Mouse (Mus musculus) left cerebral cortex, adult 2 months (tissue): ENCODE measurements around the gene Inpp5a. TPM values are rescaled to one million over a fixed set of nuclear protein-coding genes. Genes with fewer than 3 reads are reported as not detected.

ENCODE experiments used
- DNase-seq, 2 experiments: peaks; one replicate each; pipeline ENCODE4 v3.0.0; 2021 to 2022; ENCODE audit warnings: low spot score in 2 of 2, mixed read lengths in 1 of 2; ENCODE audit errors: extremely low spot score in 1 of 2
- H3K27ac ChIP-seq: fragments of 200-600 bp; 2 replicates; pipeline ENCODE4 v1.8.1; 2022
- H3K4me3 ChIP-seq: fragments of 200-600 bp; 2 replicates; pipeline ENCODE4 v1.8.1; 2022
- CTCF ChIP-seq: fragments of 200-600 bp; IDR thresholded peaks from 2 replicates; pipeline ENCODE4 v1.8.1; 2022; ENCODE audit warnings: antibody characterized with exemption, mild to moderate bottlenecking, moderate library complexity
- intact Hi-C: fragments of 180-260 bp; cut with DNase I; formaldehyde crosslinking; loops from one replicate; pipeline ENCODE4 v1.15.1; 2025
- total RNA-seq, 2 experiments: library from RNA; stranded (reverse); gene quantifications; 2 replicates each; pipeline ENCODE4 v1.2.3; 2021

The Inpp5a gene
- total RNA-seq, 2 experiments from 2014 or later, result 56.6 to 58.5 TPM

DNA sequence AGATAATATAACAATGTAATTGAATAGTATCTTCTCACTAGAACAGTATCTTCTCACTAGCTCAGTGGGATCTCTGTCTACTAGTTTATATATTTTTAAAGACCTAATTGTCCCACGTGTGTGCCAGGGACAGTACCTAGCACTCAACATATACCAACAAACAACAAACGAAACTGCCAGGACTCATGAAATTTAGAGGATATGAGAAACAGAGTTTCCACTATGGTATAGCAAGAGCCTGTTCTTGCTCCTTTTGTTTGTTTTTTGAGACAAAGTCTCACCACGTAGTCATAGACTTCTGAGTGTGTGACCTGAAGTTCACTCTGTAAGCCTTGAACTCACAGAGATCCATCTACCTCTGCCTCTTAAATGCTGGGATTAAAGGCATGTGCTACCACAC lies 10.6 kb upstream of the Inpp5a start:
- TF ChIP-seq CTCF, result no peak
- Histone ChIP-seq H3K4me3 (no peak overlapping the region), H3K27ac (no peak overlapping the region)
- no peak for DNase-seq
- intact Hi-C loops, result no loop called here

DNA sequence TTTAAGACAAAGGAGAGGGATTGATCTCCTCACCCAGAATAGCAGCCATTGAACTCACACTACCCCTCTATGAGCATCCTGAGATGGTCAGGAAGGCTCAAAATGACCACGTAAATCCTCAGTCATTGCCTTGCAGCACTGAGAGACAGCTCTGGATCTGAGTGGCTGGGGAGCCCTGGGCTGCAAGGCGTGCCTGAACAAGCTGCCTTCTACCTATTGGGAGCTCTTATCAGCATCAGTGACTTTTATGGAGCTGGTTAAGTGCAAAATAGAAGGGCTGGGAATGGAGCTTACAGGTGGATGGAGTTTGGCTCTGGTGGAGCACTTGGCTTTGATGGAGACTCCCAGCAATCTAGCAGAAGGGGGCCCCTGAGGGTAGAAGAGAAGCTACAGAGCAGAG lies 9.2 kb upstream of the Inpp5a start:
- H3K4me3 ChIP-seq, result no peak overlapping the region
- TF ChIP-seq CTCF, result no peak
- intact Hi-C loops, result loop anchor here (10.0 kb wide), 1 partner anchor 535 kb away; the partner anchor contains the start of genes Mapk1ip1 and Ppp2r2d
- no peak overlapping the region for H3K27ac ChIP-seq
- no peak for DNase-seq

DNA sequence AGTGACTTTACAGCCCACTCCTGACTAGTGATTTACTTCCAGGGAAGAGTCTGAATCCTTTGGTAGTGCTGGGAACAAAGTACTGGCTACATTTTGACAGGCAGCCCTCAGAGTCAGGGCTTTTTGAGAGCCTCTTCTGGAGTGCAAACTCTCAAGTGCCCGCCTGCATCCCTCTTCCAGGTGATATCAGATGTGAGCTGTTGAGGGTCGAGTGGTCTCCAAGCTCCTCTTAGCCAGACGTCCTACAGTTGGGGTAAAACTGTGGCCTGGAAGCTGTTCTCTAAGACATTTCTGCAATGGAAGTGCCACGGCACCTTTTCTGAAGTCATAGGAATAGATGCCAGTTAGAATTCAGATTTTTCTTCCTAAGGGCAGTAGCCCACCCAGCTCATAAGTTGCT lies 8.7 kb upstream of the Inpp5a start:
- DNase-seq, result no peak
- H3K27ac ChIP-seq, result no peak overlapping the region
- TF ChIP-seq CTCF, result no peak
- no peak overlapping the region for H3K4me3 ChIP-seq
- intact Hi-C loops, result loop anchor here (10.0 kb wide), 1 partner anchor 535 kb away; the partner anchor contains the start of genes Mapk1ip1 and Ppp2r2d

DNA sequence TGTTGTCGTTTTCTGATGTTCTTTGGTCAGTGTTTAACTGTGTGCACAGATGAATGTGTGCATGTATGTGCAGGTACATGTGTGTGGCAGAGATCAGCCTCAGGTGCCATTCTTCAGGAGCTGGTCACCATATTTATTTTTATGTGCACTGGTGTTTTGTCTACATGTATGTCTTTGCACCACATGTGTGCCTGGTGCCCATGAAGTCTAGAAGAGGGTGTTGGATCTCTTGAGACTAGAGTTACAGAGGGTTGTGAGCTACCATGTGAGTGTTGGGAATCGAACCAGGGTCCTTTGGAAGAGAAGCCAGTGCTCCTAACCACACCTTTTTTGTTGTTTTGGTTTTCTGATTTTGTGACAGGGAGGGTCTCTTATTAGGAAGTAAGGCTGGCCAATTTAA lies 7.0 kb upstream of the Inpp5a start:
- no peak for TF ChIP-seq CTCF
- Histone ChIP-seq H3K4me3 (no peak overlapping the region), H3K27ac (no peak overlapping the region)
- intact Hi-C loops, result loop anchor here (10.0 kb wide), 1 partner anchor 537 kb away; the partner anchor contains the start of genes Mapk1ip1 and Ppp2r2d
- DNase-seq, result no peak

DNA sequence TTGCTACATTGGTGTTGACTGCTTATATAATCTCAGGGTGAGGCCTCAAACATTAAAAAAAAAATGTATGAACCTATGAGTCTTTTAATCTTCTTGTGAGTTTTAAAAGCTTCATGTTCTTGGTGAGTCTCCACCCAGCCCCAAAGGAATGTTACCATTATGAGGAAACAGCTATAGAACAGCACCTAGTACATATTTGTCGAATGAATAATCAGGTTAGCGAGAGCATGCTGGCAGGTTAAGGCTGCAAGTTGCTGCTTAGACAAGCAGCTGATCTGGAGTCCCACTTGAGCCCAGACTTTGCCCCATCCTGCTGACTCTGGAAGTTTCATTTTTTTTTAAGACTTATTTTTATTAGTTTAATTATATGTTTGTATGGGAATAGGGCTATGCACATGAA lies 6.1 kb upstream of the Inpp5a start:
- no peak for DNase-seq
- Histone ChIP-seq H3K27ac (no peak overlapping the region), H3K4me3 (no peak overlapping the region)
- TF ChIP-seq CTCF, result no peak
- intact Hi-C loops, result loop anchor here (10.0 kb wide), 1 partner anchor 538 kb away; the partner anchor contains the start of genes Mapk1ip1 and Ppp2r2d

DNA sequence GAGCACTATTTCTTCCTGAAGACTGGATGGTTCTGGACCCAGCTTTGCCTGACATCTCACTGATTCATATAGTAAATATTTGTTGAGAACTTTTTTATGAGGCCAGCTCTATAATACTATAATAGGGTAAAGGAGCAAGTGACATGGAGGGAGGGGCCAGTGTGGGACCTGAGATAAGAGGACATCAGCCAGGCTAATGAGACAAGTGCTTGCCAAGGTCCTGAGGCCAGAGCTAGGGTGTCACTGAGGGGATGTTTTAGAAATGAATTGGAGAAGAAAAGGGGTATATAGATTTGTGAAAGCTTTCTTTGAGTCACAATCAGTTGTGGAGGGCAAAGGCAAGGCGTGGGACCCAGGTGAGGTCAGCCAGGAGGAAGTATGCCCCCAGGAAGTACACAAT lies 4.4 kb upstream of the Inpp5a start:
- Histone ChIP-seq H3K4me3 (no peak overlapping the region), H3K27ac (no peak overlapping the region)
- TF ChIP-seq CTCF, result no peak
- no peak for DNase-seq
- intact Hi-C loops, result loop anchor here (10.0 kb wide), 1 partner anchor 540 kb away; the partner anchor contains the start of genes Mapk1ip1 and Ppp2r2d

DNA sequence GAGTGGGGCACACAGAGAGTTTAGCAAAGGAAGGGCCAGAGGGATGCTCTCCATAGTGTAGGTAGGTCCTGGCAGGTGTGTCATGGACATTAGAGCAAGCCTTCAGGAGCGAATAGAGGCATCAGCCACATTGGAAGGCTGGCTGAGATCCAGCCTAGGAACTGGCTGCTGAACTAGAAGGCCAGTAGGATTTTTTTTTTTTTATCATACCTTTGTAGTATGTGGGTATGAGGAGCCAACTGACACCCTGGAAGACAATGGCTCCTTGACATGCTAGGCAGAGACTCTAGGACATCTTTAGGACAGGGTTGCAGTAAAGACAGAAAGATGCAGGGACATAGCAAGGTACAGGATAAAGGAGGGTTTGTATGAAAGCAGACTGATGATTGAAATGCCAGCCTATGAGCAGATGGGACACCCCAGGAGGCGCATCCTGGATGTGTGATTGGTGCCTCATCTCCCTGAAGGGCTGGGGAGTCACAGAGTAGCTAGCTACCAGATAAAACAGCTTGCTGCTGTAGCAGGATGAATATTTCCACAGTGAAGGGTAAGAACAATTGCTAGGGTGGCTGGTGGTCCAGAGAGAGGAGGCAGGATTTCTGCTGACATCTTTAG lies 3.9 kb upstream of the Inpp5a start:
- no peak for DNase-seq
- no peak overlapping the region for H3K27ac ChIP-seq
- intact Hi-C loops, result loop anchor here (10.0 kb wide), 1 partner anchor 540 kb away; the partner anchor contains the start of genes Mapk1ip1 and Ppp2r2d
- no peak for TF ChIP-seq CTCF
- H3K4me3 ChIP-seq, result no peak overlapping the region

DNA sequence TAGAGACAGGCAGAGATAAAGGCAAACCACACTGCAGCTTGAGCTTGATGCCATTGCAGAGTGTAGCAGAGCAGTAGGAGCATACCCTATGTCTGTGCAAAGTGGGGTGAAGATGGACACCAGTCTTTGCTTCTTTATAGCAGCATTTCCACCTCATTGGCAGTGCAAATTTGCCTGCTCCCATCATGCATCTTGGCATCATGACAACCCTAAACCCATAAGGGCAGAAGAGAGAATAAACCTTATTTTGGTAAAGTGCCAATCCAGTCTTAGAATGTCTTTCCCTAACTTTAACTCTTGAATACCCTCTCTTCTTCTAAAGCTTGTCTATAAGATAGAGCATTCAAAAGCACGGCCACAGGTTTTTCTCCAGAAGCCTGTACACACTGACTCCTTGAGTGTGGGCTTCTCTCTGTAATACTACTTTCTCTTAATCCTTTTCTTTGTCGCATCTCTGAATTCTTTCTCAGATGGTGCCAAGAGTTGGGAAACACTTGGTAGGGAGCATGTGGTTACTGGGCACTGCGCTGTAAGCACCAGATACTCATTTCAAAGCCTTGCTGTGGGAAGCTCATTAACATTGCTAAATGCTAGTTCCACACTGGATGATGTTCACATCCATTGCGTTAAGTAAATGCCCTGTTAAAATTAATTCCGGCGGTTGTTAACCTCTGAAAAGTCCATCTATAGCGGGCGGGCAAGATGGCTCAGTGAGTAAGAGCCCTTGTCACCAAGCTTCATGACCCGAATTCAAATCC lies 1.8 kb upstream of the Inpp5a start:
- DNase-seq, result no peak
- intact Hi-C loops, result loop anchor here (10.0 kb wide), 1 partner anchor 542 kb away; the partner anchor contains the start of genes Mapk1ip1 and Ppp2r2d

DNA sequence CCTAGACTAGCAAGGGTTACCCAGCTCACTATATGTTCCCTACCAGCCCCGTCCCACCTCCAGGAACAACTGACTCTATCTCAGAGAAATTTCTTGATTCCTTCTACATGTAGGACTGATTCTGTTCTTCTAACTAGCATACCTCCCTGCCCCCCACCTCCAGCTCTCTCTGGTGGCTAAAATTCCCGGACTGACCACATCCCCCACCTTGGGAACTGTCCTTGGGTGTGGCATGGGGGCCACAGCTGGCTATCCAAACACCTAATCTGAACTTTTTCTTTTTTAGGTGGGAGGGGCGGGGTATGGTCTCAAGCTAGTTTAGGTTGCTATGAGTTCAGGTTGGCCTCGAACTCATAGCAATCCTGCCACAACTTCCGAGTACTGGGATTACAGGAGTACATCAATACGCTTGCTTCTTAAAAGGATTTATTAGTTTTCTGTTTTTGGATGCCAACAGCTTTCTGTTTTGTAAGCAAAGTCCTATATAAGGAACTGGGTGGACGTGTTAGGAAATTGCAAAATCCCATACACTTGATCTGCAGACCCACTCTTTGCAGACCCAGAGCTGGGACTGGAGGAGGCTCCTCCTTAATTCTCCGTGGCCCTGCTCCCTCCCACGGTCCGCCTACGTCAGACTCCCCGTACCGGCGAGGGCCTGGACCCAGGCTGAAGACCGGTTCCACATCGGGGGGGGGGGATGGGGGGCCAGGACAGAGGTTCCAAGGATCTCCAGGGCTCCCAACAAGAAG lies 814 bp upstream of the Inpp5a start:
- Histone ChIP-seq H3K4me3 (peak overlapping the region; percentile 91), H3K27ac (peak overlapping the region; percentile 94)
- no peak for TF ChIP-seq CTCF
- DNase-seq, result no peak
- intact Hi-C loops, result loop anchor here (10.0 kb wide), 1 partner anchor 543 kb away; the partner anchor contains the start of genes Mapk1ip1 and Ppp2r2d

More for the DNA sequence above, 1.8 kb upstream of the Inpp5a start:
- TF ChIP-seq CTCF, result no peak
- Histone ChIP-seq H3K27ac (no peak overlapping the region), H3K4me3 (no peak overlapping the region)

DNA sequence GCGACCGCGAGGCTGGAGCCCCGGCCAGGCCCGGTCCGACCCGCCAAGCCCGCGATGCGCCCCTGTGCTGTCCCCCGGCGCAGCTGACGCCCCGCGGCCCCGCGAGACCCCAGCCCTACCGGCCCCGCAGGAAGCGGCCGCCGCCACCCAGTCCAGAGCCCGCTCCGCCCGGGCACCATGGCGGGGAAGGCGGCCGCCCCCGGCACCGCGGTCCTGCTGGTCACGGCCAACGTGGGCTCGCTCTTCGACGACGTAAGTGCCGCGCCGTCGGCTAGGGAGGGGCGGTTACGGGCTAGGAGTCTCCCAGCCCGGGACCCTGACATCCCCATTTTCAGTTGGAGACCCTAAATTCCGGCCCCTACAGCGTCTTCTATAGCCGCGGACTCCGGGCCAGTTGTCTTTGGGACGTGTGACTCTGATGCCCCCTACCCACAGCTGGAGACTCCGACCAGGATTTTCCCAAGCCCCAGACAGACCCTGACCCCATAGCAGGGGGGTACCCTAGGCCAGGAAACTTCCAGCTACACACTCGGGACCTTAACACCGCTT lies 378 bp downstream of the Inpp5a start:
- intact Hi-C loops, result loop anchor here (10.0 kb wide), 1 partner anchor 544 kb away; the partner anchor contains the start of genes Mapk1ip1 and Ppp2r2d
- no peak; the same call in 1 of the 2 replicates for TF ChIP-seq CTCF
- peak overlapping the region; percentile 91 for H3K4me3 ChIP-seq
- H3K27ac ChIP-seq, result peak overlapping the region; percentile 78
- DNase-seq, result no peak

DNA sequence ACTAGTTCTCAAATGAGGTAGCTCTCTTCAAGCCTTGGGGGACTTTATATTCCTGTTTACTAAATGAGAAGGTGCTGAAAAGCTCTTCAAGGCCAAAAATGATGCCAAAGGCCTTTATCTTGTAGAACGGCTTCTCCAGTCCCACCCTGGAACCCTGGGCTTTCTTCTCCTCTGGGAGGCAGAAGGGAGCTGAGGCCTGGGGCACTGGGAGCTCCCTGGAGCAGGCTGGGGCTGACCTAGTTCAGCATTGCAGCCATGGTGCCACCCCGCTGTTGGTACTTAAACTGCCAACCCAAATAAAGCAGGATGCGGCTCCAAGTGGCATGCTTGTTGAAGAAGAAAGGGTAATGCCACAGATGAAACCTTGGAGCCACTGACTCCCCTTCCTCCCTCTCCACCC lies 1.5 kb downstream of the Inpp5a start:
- peak; percentile 28 for TF ChIP-seq CTCF
- H3K4me3 ChIP-seq, result peak overlapping the region; percentile 91
- H3K27ac ChIP-seq, result peak overlapping the region; percentile 58
- peak in 1 of 2 experiments; percentile 42 for DNase-seq
- intact Hi-C loops, result loop anchor here (2.0 kb wide), 2 partner anchors 82 to 88 kb away; no protein-coding TSS in a partner anchor
